Mouse (Mus musculus) kidney, postnatal 10 days (tissue): ENCODE results near the gene Slc6a5.
"Not testable (repeated sequence)": the region's sequence is repeated elsewhere in the genome, so short reads cannot be mapped to it uniquely, and the experiment has no call there.

Experiments
- DNase-seq: peaks from one replicate; pipeline ENCODE4 v3.0.0; 2021; ENCODE audit warnings: mixed read lengths

Slc6a5 gene

GRCm38 (mm10) chr7:49913728-49914328 lies 3.9 kb downstream of the Slc6a5 start:
- no peak for DNase-seq

GRCm38 (mm10) chr7:49914946-49915345 lies 5.0 kb downstream of the Slc6a5 start:
- no peak for DNase-seq

GRCm38 (mm10) chr7:49915471-49915870 lies 5.5 kb downstream of the Slc6a5 start:
- DNase-seq = no peak

GRCm38 (mm10) chr7:49919494-49919893 lies 9.5 kb downstream of the Slc6a5 start:
- no peak for DNase-seq

GRCm38 (mm10) chr7:49920751-49921150 lies 10.8 kb downstream of the Slc6a5 start:
- DNase-seq = no peak

GRCm38 (mm10) chr7:49922928-49923327 lies 13.0 kb downstream of the Slc6a5 start:
- no peak for DNase-seq

- DNase-seq = peak; percentile 83
Measured at GRCm38 (mm10) chr7:49923376-49923775, 13.4 kb downstream of the Slc6a5 start.

GRCm38 (mm10) chr7:49928571-49928970 lies 18.6 kb downstream of the Slc6a5 start:
- no peak for DNase-seq

GRCm38 (mm10) chr7:49929999-49930398 lies 20.1 kb downstream of the Slc6a5 start:
- no peak for DNase-seq

GRCm38 (mm10) chr7:49933386-49934115 lies 23.6 kb downstream of the Slc6a5 start:
- DNase-seq = not testable (repeated sequence)

GRCm38 (mm10) chr7:49936821-49937220 lies 26.9 kb downstream of the Slc6a5 start:
- DNase-seq = no peak

- no peak for DNase-seq
Measured at GRCm38 (mm10) chr7:49942023-49942422, 32.1 kb downstream of the Slc6a5 start.

GRCm38 (mm10) chr7:49942490-49942889 lies 32.5 kb downstream of the Slc6a5 start:
- no peak for DNase-seq

GRCm38 (mm10) chr7:49946691-49947090 lies 36.7 kb downstream of the Slc6a5 start:
- DNase-seq = no peak

- DNase-seq = peak; percentile 13
Measured at GRCm38 (mm10) chr7:49953546-49954181, 43.7 kb downstream of the Slc6a5 start.

- DNase-seq = no peak
Measured at GRCm38 (mm10) chr7:49954834-49955233, 44.9 kb downstream of the Slc6a5 start.

GRCm38 (mm10) chr7:49957142-49957541 lies 47.2 kb downstream of the Slc6a5 start:
- DNase-seq = no peak

GRCm38 (mm10) chr7:49963764-49964163 lies 53.8 kb downstream of the Slc6a5 start:
- no peak for DNase-seq

GRCm38 (mm10) chr7:49969516-49969915 lies 59.6 kb downstream of the Slc6a5 start:
- DNase-seq = no peak

GRCm38 (mm10) chr7:49974841-49975440 lies 65.0 kb downstream of the Slc6a5 start, which contains the start of gene Nell1:
Gene Nell1 (plus strand): TSS chr7:49974864.
- no peak for DNase-seq

- peak; percentile 38 for DNase-seq
Measured at GRCm38 (mm10) chr7:49975441-49976121, 65.6 kb downstream of the Slc6a5 start.

- DNase-seq = no peak
Measured at GRCm38 (mm10) chr7:49981511-49982227, 71.7 kb downstream of the Slc6a5 start.
